Mouse (Mus musculus) liver, postnatal 0 days (tissue): ENCODE measurements at regions not wholly inside any gene's neighbourhood (a gene's known extent, or its start where the extent isn't known, plus 50 kb on each side); places are given as distances from the start of the nearest gene placed in this dataset.

ENCODE experiments used
- ATAC-seq: fragments of 200-750 bp; cut with Nextera tagmentation; 2 replicates; pipeline ENCODE4 v1.8.0; 2017; ENCODE audit warnings: mild to moderate bottlenecking, moderate library complexity
- DNase-seq: peaks from one replicate; pipeline ENCODE4 v3.0.0-alpha.2; 2016
- H3K27ac ChIP-seq: fragments of 300-500 bp; sonication (generic); 2 replicates; pipeline ENCODE4 v1.5.1; 2014; ENCODE audit warnings: antibody characterized with exemption, moderate library complexity, mild to moderate bottlenecking, low read depth
- H3K27me3 ChIP-seq: fragments of 300-500 bp; sonication (generic); 2 replicates; pipeline ENCODE4 v1.6.1; 2014; ENCODE audit warnings: low read length, control low read depth, mixed read lengths; ENCODE audit not compliant: insufficient read depth
- H3K36me3 ChIP-seq: fragments of 300-500 bp; sonication (generic); replicated peaks from 2 replicates; pipeline ENCODE4 v1.6.1; 2014; ENCODE audit warnings: mild to moderate bottlenecking, control low read depth, low read length, moderate library complexity, mixed read lengths; ENCODE audit not compliant: insufficient read depth
- H3K4me1 ChIP-seq: fragments of 300-500 bp; sonication (generic); 2 replicates; pipeline ENCODE4 v1.6.1; 2014; ENCODE audit warnings: antibody characterized with exemption, mild to moderate bottlenecking, control low read depth; ENCODE audit not compliant: insufficient read depth
- H3K4me2 ChIP-seq: fragments of 300-500 bp; sonication (generic); 2 replicates; pipeline ENCODE4 v1.6.1; 2014; ENCODE audit warnings: low read depth, mild to moderate bottlenecking, low read length, moderate library complexity, mixed read lengths
- H3K4me3 ChIP-seq: fragments of 300-500 bp; sonication (generic); 2 replicates; pipeline ENCODE4 v1.5.1; 2014; ENCODE audit warnings: low read depth, low read length
- H3K9ac ChIP-seq: fragments of 300-500 bp; sonication (generic); replicated peaks from 2 replicates; pipeline ENCODE4 v1.6.1; 2014; ENCODE audit warnings: mild to moderate bottlenecking, moderate library complexity
- H3K9me3 ChIP-seq: fragments of 300-500 bp; sonication (generic); 2 replicates; pipeline ENCODE4 v1.6.1; 2016; ENCODE audit warnings: mild to moderate bottlenecking, control low read depth, low read length, mixed read lengths
- CTCF ChIP-seq: sonication (generic); IDR thresholded peaks from 2 replicates; pipeline ENCODE4 v1.5.1; 2016; ENCODE audit warnings: antibody characterized with exemption, low read depth
- EP300 ChIP-seq: IDR thresholded peaks from 2 replicates; pipeline ENCODE4 v1.6.1; 2016; ENCODE audit warnings: antibody characterized with exemption, low read depth, mild to moderate bottlenecking
- WGBS: fragments of 180-500 bp; shearing (Covaris S2); extraction: QIAGEN DNeasy Blood & Tissue Kit; methylation state at CpG from one replicate; pipeline ENCODE4 v1.1.7; 2014; ENCODE audit not compliant: insufficient replicate concordance; 5-methylcytosine and 5-hydroxymethylcytosine counted together

GRCm38 (mm10) chr8:90100509-90100908, 247.6 kb downstream of the Tox3 start:
- no peak for ATAC-seq
- 55% methylated on average over 6 of the region's 6 CpGs for WGBS

DNA sequence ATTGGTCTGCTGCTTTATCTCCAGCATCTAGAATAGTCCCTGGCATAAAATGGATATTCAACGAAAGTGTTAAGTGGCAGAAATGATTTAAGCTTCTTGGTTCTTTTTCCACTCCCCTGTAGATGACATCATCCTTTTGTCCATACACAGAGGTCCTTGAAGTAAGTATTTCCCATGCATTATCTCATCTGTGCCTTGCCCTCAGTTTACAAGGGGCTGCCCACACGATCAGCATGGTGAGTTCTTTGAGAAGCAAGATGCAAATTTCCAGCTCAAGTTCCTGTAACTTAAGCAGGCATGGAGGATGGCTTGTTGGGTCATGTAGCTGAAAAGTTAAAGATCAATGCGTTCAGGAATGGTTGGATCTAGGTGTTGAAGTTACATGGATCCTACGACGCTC, 265.5 kb downstream of the Tox3 start:
- Histone ChIP-seq H3K4me2 (no peak overlapping the region), H3K36me3 (no peaks in the 10 kb centered on the region), H3K4me3 (no peak overlapping the region), H3K27me3 (no peaks in the 10 kb centered on the region), H3K9me3 (no peaks in the 10 kb centered on the region), H3K9ac (no peak overlapping the region), H3K4me1 (no peaks in the 10 kb centered on the region), H3K27ac (no peak overlapping the region)
- TF ChIP-seq CTCF (no peak), EP300 (no peak)
- DNase-seq (no peak), ATAC-seq (no peak)
- whole genome bisulfite sequencing: 73% methylated on average over 5 of the region's 5 CpGs

More at GRCm38 (mm10) chr8:90100509-90100908, 247.6 kb downstream of the Tox3 start:
- Histone ChIP-seq H3K27me3 (no peaks in the 10 kb centered on the region), H3K4me3 (no peak overlapping the region), H3K9ac (no peak overlapping the region), H3K4me2 (no peak overlapping the region), H3K36me3 (no peaks in the 10 kb centered on the region), H3K9me3 (no peaks in the 10 kb centered on the region), H3K4me1 (no peaks in the 10 kb centered on the region), H3K27ac (no peak overlapping the region)
- no peak for DNase-seq
- TF ChIP-seq EP300 (no peak), CTCF (no peak)

- H3K36me3 ChIP-seq: no peaks in the 10 kb centered on the region
- no peak overlapping the region for H3K9ac ChIP-seq
- no peak overlapping the region for H3K27ac ChIP-seq
- H3K4me2 ChIP-seq: no peak overlapping the region
- no peak for DNase-seq
- no peaks in the 10 kb centered on the region for H3K9me3 ChIP-seq
- TF ChIP-seq EP300 (no peak), CTCF (no peak)
- no peak for ATAC-seq
- no peak overlapping the region for H3K4me3 ChIP-seq
- H3K4me1 ChIP-seq: no peaks in the 10 kb centered on the region
- H3K27me3 ChIP-seq: no peaks in the 10 kb centered on the region
These were observed 271.8 kb downstream of the Tox3 start for GRCm38 (mm10) chr8:90076381-90076780.

GRCm38 (mm10) chr8:90075796-90076195, 272.3 kb downstream of the Tox3 start:
- Histone ChIP-seq H3K9me3 (no peaks in the 10 kb centered on the region), H3K9ac (no peak overlapping the region), H3K27me3 (no peaks in the 10 kb centered on the region), H3K27ac (no peak overlapping the region), H3K4me1 (no peaks in the 10 kb centered on the region), H3K4me3 (no peak overlapping the region), H3K4me2 (no peak overlapping the region), H3K36me3 (no peaks in the 10 kb centered on the region)
- ATAC-seq (no peak), DNase-seq (no peak)
- TF ChIP-seq EP300 (no peak), CTCF (no peak)
- WGBS: 86% methylated on average over 5 of the region's 5 CpGs

- TF ChIP-seq EP300 (no peak), CTCF (no peak)
- no peaks in the 10 kb centered on the region for H3K36me3 ChIP-seq
- H3K4me3 ChIP-seq: no peak overlapping the region
- no peak overlapping the region for H3K27ac ChIP-seq
- DNase-seq (no peak), ATAC-seq (no peak)
- no peaks in the 10 kb centered on the region for H3K9me3 ChIP-seq
- H3K27me3 ChIP-seq: no peaks in the 10 kb centered on the region
- no peak overlapping the region for H3K9ac ChIP-seq
- H3K4me1 ChIP-seq: no peaks in the 10 kb centered on the region
- 61% methylated on average over 5 of the region's 5 CpGs for WGBS
- no peak overlapping the region for H3K4me2 ChIP-seq
These were observed 278.1 kb downstream of the Tox3 start for GRCm38 (mm10) chr8:90070006-90070405.

DNA sequence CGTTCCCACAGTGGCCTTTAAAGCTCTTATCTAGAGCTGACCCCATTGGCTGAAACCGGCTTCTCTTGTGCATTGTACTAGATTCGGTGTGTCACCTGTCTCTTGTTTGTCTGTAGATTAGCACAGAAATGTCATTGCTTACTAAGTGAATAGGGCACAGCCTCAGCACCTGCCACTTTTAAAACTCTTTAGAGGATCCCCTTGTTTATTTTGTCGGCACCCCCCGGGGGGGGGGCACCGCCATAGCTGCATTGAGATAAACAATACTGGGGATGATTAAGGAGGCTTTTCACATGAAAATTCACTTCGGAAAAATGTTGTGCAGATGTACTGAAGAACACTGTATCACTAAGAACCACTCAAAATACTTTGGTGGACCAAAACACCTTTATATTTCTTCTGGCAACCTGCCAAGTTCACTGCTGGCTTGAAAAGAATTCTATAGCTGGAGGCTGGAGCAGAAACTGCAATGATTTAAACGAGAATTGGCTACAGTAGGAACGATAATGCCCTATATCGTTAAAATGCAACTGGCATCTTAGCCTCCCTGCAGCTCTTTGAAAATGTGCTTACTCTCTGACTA, 278.6 kb downstream of the Tox3 start:
- 33% methylated on average over 10 of the region's 10 CpGs for WGBS
- no peak for TF ChIP-seq EP300
- no peak for TF ChIP-seq CTCF

GRCm38 (mm10) chr8:90068441-90068840, 279.7 kb downstream of the Tox3 start:
- Histone ChIP-seq H3K9ac (no peak overlapping the region), H3K4me2 (no peak overlapping the region), H3K4me1 (no peaks in the 10 kb centered on the region), H3K9me3 (no peaks in the 10 kb centered on the region), H3K27ac (no peak overlapping the region), H3K27me3 (no peaks in the 10 kb centered on the region), H3K4me3 (no peak overlapping the region), H3K36me3 (no peaks in the 10 kb centered on the region)
- DNase-seq: no peak
- WGBS: 76% methylated on average over 4 of the region's 4 CpGs
- TF ChIP-seq EP300 (no peak), CTCF (no peak)
- no peak for ATAC-seq

More for the DNA sequence above, 278.6 kb downstream of the Tox3 start:
- no peak overlapping the region for H3K9ac ChIP-seq
- H3K4me3 ChIP-seq: no peak overlapping the region
- no peaks in the 10 kb centered on the region for H3K27me3 ChIP-seq
- H3K4me2 ChIP-seq: no peak overlapping the region
- H3K9me3 ChIP-seq: no peaks in the 10 kb centered on the region
- DNase-seq (no peak), ATAC-seq (no peak)
- no peak overlapping the region for H3K27ac ChIP-seq
- no peaks in the 10 kb centered on the region for H3K4me1 ChIP-seq
- no peaks in the 10 kb centered on the region for H3K36me3 ChIP-seq
